Mouse (Mus musculus): Measurements from ENCODE around the gene 1110059G10Rik.

Gene 1110059G10Rik

GRCm38 (mm10) chr9:122950643-122951475 is at the start of gene 1110059G10Rik, which contains the start of gene Kif15:
1110059G10Rik (minus strand) TSS chr9:122951000.
Kif15 (plus strand) TSS chr9:122951046.
- DNase-seq (ENCODE audit: extremely low spot score): peak; percentile 97

DNA sequence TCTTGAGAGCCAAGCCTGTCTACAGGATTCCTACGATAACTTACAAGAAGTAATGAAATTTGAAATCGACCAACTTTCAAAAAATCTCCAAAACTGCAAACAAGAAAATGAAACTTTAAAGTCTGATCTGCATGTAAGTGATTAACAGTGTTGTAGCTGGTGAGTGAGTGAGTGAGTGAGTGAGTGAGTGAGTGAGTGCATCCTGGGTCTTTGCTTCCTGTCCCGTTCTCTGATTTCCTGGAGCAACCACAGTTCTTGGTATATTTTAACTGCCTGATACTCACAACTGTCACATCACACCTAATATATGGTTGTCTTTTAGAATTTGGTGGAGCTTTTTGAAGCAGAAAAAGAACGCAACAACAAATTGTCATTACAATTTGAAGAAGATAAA is 48.4 kb upstream of the 1110059G10Rik start:
- no peak for DNase-seq (ENCODE audit: extremely low spot score)

DNA sequence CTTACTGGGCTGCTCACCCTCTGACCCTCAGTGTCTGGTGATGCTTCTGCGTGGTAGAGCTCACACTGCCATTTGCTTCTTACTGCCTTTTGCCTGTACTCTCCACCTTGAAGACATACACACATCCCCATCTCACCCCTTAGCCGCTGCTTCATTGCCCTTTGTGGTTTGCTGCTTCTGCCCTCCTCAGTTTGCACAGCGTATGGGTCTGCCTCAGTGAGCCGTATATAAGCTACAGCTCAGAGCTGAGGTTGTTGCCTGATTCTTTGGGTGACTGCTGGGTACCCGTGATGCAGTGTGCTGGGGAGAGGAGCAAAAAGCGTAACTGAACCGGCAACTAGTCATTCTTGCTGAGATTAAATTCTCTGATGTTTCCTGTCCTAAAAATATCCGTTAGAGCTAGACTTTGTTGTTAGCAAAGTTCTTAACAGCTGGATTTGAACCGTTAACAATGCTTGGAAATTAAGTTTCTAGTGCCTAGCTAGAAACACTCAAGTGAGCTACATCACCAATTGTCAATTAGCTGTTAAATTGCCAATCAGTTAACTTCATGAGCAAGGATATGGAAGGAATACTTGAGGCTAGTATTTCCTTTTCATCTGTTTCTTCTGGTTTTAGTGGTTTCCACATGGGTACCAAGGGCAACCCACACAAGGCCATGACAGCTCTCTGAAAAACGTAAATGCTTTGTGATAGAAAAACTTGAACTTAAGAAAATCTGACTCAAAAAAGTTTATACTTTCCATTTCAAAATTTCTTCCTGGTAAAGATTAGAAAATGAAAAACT is 47.8 kb upstream of the 1110059G10Rik start:
- no peak for DNase-seq (ENCODE audit: extremely low spot score)

GRCm38 (mm10) chr9:122928915-122929314 is 21.9 kb downstream of the 1110059G10Rik start:
- DNase-seq (ENCODE audit: extremely low spot score): no peak

GRCm38 (mm10) chr9:122922936-122923381 is 27.8 kb downstream of the 1110059G10Rik start, which contains the start of gene Zfp105:
Zfp105 (plus strand) TSS chr9:122923072.
- DNase-seq (ENCODE audit: extremely low spot score): peak; percentile 92

GRCm38 (mm10) chr9:122922436-122922835 is 28.4 kb downstream of the 1110059G10Rik start:
- DNase-seq (ENCODE audit: extremely low spot score): no peak

GRCm38 (mm10) chr9:122902717-122903535 is 47.9 kb downstream of the 1110059G10Rik start:
- peak; percentile 86 for DNase-seq (ENCODE audit: extremely low spot score)

DNA sequence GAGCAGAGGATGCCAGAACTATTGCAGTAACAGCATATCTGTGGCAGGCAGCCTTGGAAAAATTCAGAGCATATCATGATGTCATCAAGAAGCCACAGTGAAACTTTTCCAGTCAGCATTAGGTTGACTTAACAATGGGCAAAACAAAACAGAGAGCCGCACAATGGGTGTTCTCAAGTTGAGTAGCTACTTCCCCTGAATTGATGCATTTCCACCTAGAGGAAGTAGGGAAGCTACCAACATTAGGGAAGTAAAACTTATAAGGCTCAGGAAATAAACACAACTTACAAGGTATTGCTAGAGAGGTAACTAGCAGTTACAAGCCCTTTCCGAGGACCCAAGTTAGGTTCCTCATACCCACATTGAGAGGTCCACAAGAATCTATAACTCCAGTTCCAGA is 49.8 kb downstream of the 1110059G10Rik start:
- DNase-seq (ENCODE audit: extremely low spot score): no peak

Data from embryo, embryonic 9.5 days (tissue).